ENCODE assay signal across 11 mouse cellular contexts in the genomic region with DNA sequence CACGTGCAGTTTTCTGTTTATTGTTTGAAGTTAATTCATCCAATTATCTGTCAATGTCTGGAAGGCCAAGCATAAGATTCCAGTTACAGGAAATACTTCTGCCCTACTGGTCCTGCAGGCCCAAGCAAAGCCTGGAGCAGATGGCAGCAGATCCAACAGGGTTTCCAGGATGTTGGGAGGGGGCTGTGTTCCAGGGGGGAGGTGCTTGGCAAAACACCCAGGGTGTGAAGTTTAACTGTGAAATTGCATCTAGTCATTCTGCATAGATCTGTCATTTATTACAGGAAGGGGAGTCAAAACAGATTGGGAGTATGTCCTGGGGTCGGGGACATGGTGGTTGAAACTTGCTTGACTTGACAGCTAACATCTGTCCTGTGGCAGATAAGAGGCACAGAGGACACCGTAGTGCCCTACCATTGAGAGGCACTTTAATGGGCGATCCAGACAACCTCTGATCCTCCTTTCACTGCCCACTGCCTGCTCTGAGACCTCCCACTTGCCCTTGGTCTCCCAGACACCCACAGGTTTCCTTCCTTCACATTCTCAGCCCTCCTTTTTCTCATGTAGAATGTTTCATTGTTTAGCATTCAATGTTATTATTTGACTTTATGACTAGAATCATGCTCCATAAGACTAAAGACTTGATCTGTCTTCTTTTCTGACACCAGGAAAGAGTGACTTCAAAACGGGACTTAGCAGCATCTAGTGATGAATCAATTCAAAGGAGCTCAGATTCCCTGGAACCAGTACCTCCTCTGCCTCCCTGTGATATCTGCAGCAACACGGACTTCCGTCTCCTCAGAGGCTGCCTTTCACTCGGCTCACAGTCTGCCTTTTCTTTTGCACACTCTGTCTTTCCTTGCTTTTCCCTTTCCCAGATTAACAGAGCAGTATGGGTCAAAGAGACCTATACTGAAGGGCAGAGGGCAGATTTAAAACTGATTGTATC. TPM values are rescaled to one million over a fixed set of nuclear protein-coding genes. Genes with fewer than 3 reads are reported as not detected.
A peak's percentile ranks its signal among the peaks of the same experiment; 100 is the strongest.
DNase-seq lines count a peak whose midpoint lies in the region; ATAC-seq and TF ChIP-seq lines count a peak whose summit lies in the region.
"Had no signal": no experiment of that assay in that cellular context is flagged by ENCODE, and none has a peak within 500 bp of the region (broad histone marks: within the 10 kb centered on the region; RNA-seq: fewer than 3 reads in every experiment).

No protein-coding gene starts in this region.

- ATAC-seq in forebrain, embryonic 13.5 days = peak; percentile 75
- ATAC-seq in forebrain, embryonic 11.5 days (replicated peaks; ENCODE audit: low FRiP score) = no peak
- ATAC-seq in kidney, embryonic 16.5 days (ENCODE audit: low FRiP score, low TSS enrichment) = peak; percentile 95

- intact Hi-C loops in gastrocnemius, adult 2 months (cut with DNase I) = no loop called here

- H3K27ac ChIP-seq in forebrain, embryonic 13.5 days = 0 out of 2 replicates have a peak overlapping the region, but pooled peaks have one; percentile 8
- no peak overlapping the region for H3K27ac ChIP-seq in forebrain, embryonic 11.5 days (ENCODE audit: low read depth, low read length)
- H3K27ac ChIP-seq in kidney, embryonic 16.5 days (ENCODE audit: low read length) = peak overlapping the region; percentile 61
- H3K27ac ChIP-seq in gastrocnemius, adult 2 months = no peak overlapping the region
- H3K27ac ChIP-seq: heart, embryonic 15.5 days; neural tube, embryonic 15.5 days had no signal

- no peaks in the 10 kb centered on the region for H3K9me3 ChIP-seq in forebrain, embryonic 13.5 days (replicated peaks)
- no peaks in the 10 kb centered on the region for H3K9me3 ChIP-seq in forebrain, embryonic 11.5 days (ENCODE audit: control insufficient read depth, low read length)
- H3K9me3 ChIP-seq in kidney, embryonic 16.5 days (ENCODE audit: low read length) = no peaks in the 10 kb centered on the region
- H3K9me3 ChIP-seq: heart, embryonic 15.5 days; neural tube, embryonic 15.5 days had no signal

- no peaks in the 10 kb centered on the region for H3K36me3 ChIP-seq in forebrain, embryonic 13.5 days (ENCODE audit: poor library complexity, severe bottlenecking)
- H3K36me3 ChIP-seq in forebrain, embryonic 11.5 days (ENCODE audit: control insufficient read depth, insufficient read depth, low read length) = no peaks in the 10 kb centered on the region
- no peaks in the 10 kb centered on the region for H3K36me3 ChIP-seq in kidney, embryonic 16.5 days (ENCODE audit: insufficient read depth, low read length)
- H3K36me3 ChIP-seq: heart, embryonic 15.5 days; neural tube, embryonic 15.5 days had no signal

- no peak overlapping the region for H3K4me2 ChIP-seq in forebrain, embryonic 13.5 days
- H3K4me2 ChIP-seq in forebrain, embryonic 11.5 days (ENCODE audit: low read depth, low read length, severe bottlenecking) = no peak overlapping the region
- H3K4me2 ChIP-seq in kidney, embryonic 16.5 days (replicated peaks; ENCODE audit: low read depth, low read length) = no peak overlapping the region
- H3K4me2 ChIP-seq: heart, embryonic 15.5 days; neural tube, embryonic 15.5 days had no signal

- no peak for TF ChIP-seq CTCF in gastrocnemius, adult 2 months (IDR thresholded peaks at IDR 0.05)

- H3K9ac ChIP-seq in forebrain, embryonic 13.5 days = no peak overlapping the region
- no peak overlapping the region for H3K9ac ChIP-seq in forebrain, embryonic 11.5 days (ENCODE audit: low read length)
- H3K9ac ChIP-seq in kidney, embryonic 16.5 days (replicated peaks; ENCODE audit: low read length) = no peak overlapping the region
- H3K9ac ChIP-seq: heart, embryonic 15.5 days; neural tube, embryonic 15.5 days had no signal

- no peak for DNase-seq in forebrain, embryonic 11.5 days (ENCODE audit: low spot score)
- DNase-seq in kidney, adult 9 months = no peak
- peak; percentile 13 for DNase-seq in MN1 (ENCODE audit: low spot score)
- DNase-seq in heart, postnatal 4 days = peak; percentile 49
- no peak for DNase-seq in right cerebral cortex, postnatal 14 days
- DNase-seq in gastrocnemius, adult 2 months = no peak
- DNase-seq: layer of hippocampus, postnatal 36 days had no signal

- no peak overlapping the region for H3K4me3 ChIP-seq in forebrain, embryonic 13.5 days
- no peak overlapping the region for H3K4me3 ChIP-seq in forebrain, embryonic 11.5 days (ENCODE audit: low read depth, low read length)
- H3K4me3 ChIP-seq in kidney, embryonic 16.5 days (ENCODE audit: low read length) = no peak overlapping the region
- H3K4me3 ChIP-seq in gastrocnemius, adult 2 months = no peak overlapping the region
- H3K4me3 ChIP-seq: heart, embryonic 15.5 days; neural tube, embryonic 15.5 days had no signal

- no peaks in the 10 kb centered on the region for H3K27me3 ChIP-seq in forebrain, embryonic 13.5 days
- H3K27me3 ChIP-seq in forebrain, embryonic 11.5 days (ENCODE audit: control insufficient read depth, insufficient read depth, low read length) = no peaks in the 10 kb centered on the region
- no peaks in the 10 kb centered on the region for H3K27me3 ChIP-seq in kidney, embryonic 16.5 days (ENCODE audit: insufficient read depth, low read length)
- H3K27me3 ChIP-seq: heart, embryonic 15.5 days; neural tube, embryonic 15.5 days had no signal

- WGBS in forebrain, embryonic 13.5 days = 73% methylated on average over 8 of the region's 8 CpGs
- 82% methylated on average over 8 of the region's 8 CpGs for WGBS in forebrain, embryonic 11.5 days
- WGBS in kidney, embryonic 16.5 days = 15% methylated on average over 8 of the region's 8 CpGs

- 0 out of 2 replicates have a peak, but pooled peaks cover 5% of the 10 kb centered on the region for H3K4me1 ChIP-seq in forebrain, embryonic 13.5 days
- H3K4me1 ChIP-seq in forebrain, embryonic 11.5 days (replicated peaks; ENCODE audit: control insufficient read depth, insufficient read depth, low read length) = no peaks in the 10 kb centered on the region
- H3K4me1 ChIP-seq in kidney, embryonic 16.5 days (ENCODE audit: insufficient read depth, low read length) = peaks cover 34% of the 10 kb centered on the region
- H3K4me1 ChIP-seq: neural tube, embryonic 15.5 days had no signal

RNA-seq across cellular contexts. Expression of gene Bcl2, which starts 47.7 kb away (rescaled TPM):
- polyA plus RNA-seq in forebrain, embryonic 13.5 days (2015; fragmentation: Nextera tagmentation; extraction: Ambion mirVana) = 10.0 and 10.5 TPM in 2 replicates
- 6.9 and 7.4 TPM in 2 replicates for polyA plus RNA-seq in forebrain, embryonic 11.5 days (2014; fragmentation: Nextera tagmentation; extraction: Ambion mirVana)
- polyA plus RNA-seq in kidney, embryonic 16.5 days (2015; fragmentation: Nextera tagmentation; extraction: Ambion mirVana) = 20.4 and 28.2 TPM in 2 replicates
- 10 to 100 TPM; 13.6 to 16.0 TPM for total RNA-seq in heart, postnatal 4 days (2021)
- total RNA-seq in gastrocnemius, adult 2 months (2021) = 1 to 10 TPM; 1.6 to 2.1 TPM

Comparison
In these comparisons a context has a peak if more than half of its experiments do, and no peak if none do; other contexts are left out.
1. H3K27ac ChIP-seq: peak in forebrain, embryonic 13.5 days (single experiment) and kidney, embryonic 16.5 days (single experiment); none in forebrain, embryonic 11.5 days (single experiment) and gastrocnemius, adult 2 months (single experiment).
2. DNase-seq: peak in MN1 (single experiment) and heart, postnatal 4 days (single experiment); none in forebrain, embryonic 11.5 days (single experiment), kidney, adult 9 months (single experiment), right cerebral cortex, postnatal 14 days (single experiment) and gastrocnemius, adult 2 months (single experiment).